Mouse (Mus musculus) lung, adult 2 months (tissue): Measurements from ENCODE around the gene Clcn2. TPM values are rescaled to one million over a fixed set of nuclear protein-coding genes. Genes with fewer than 3 reads are reported as not detected.

Source experiments
- DNase-seq: peaks from one replicate; pipeline ENCODE4 v3.0.0; 2022
- H3K4me1 ChIP-seq: fragments of 200-500 bp; 2 replicates; pipeline ENCODE4 v1.6.1; 2011; ENCODE audit warnings: low read length; ENCODE audit not compliant: control insufficient read depth, insufficient read depth
- H3K4me3 ChIP-seq: fragments of 200-500 bp; replicated peaks from 2 replicates; pipeline ENCODE3; 2011; ENCODE audit warnings: low read depth, mild to moderate bottlenecking, control low read depth, low read length; ENCODE audit errors: extremely low read depth
- CTCF ChIP-seq: fragments of 200-500 bp; IDR thresholded peaks from 2 replicates; pipeline ENCODE4 v1.5.1; 2011; ENCODE audit warnings: mild to moderate bottlenecking, low read length, control low read depth; ENCODE audit not compliant: insufficient read depth
- POLR2A ChIP-seq: fragments of 200-500 bp; IDR thresholded peaks from 2 replicates; pipeline ENCODE4 v1.6.1; 2011; ENCODE audit warnings: low read depth, mild to moderate bottlenecking, control low read depth, low read length, borderline replicate concordance; ENCODE audit errors: extremely low read depth
- WGBS: fragments of 180-500 bp; shearing (Covaris S2); methylation state at CpG from one replicate; pipeline ENCODE4 v1.1.7; 2018; 5-methylcytosine and 5-hydroxymethylcytosine counted together
- polyA plus RNA-seq: library from polyadenylated mRNA; depleted of rRNA; stranded (reverse); fragments of >200 nt; gene quantifications from 2 replicates; pipeline ENCODE4 v1.2.3, GENCODE M21; 2012

The Clcn2 gene
- polyA plus RNA-seq, 1 experiment: 8.1 TPM

DNA sequence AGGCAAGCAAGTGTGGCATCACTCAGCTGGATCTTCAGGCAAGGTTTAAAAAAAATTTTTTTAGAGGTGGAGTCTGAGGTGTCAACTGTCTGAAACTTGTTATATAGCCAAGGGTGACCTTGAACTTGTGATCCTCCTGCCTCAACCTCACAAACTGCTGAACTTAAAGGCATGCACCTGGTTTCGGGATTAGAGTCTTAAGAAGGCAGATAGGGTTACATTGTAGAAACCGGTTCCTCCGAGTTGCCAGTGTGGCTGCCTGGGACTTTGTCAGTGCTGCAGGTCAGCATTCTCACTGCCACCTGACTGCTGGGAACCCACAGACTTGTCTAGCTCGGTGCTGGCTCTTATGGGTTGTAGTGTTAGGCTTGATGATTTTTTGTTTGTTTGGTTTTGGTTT lies 5.7 kb upstream of the Clcn2 start:
- TF ChIP-seq CTCF (no peak), POLR2A (no peak)
- 61% methylated on average over 4 of the region's 4 CpGs for WGBS
- no peak for DNase-seq
- H3K4me3 ChIP-seq: no peak overlapping the region
- H3K4me1 ChIP-seq: no peaks in the 10 kb centered on the region

DNA sequence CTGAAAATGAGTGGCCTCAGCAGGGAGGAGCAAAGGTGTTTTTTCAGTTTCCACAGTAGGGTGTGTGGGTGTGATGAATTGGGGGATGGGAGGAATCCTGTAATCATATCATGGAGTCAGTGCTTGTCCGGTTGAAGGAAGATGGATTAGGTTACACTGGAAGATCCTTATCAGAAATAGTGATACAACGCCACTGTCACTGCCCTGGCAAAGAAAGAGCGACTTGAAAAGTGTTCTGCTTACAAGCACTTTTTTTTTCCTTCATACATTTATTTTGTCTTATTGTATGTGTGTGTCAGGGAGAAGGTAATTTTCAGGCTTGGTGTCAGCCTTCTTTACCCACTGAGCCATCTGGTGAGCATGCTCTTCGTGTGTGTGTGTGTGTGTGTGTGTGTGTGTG lies 5.2 kb upstream of the Clcn2 start:
- WGBS: 56% methylated on average over 4 of the region's 4 CpGs
- Histone ChIP-seq H3K4me3 (no peak overlapping the region), H3K4me1 (no peaks in the 10 kb centered on the region)
- no peak for DNase-seq
- TF ChIP-seq POLR2A (no peak), CTCF (no peak)

DNA sequence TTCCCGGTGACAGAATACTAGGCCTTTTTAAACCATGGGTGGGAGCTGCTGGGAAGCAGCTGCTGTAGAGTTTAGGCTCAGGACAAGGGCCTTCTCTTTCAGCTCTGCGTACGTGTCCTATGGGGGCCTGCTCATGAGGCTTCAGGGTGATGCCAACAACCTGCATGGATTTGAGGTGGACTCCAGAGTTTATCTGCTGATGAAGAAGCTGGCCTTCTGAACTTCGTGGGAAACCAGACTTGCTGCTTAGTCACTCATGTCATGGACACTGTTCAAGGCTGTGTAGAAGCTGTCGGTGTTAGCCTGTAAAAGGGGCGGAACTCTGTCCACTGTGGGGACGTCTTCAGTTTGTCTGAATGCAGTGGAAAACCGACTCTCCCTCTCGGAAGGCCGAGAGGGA lies 4.3 kb upstream of the Clcn2 start:
- no peaks in the 10 kb centered on the region for H3K4me1 ChIP-seq
- H3K4me3 ChIP-seq: no peak overlapping the region
- WGBS: 80% methylated on average over 10 of the region's 10 CpGs
- TF ChIP-seq POLR2A: no peak
- TF ChIP-seq CTCF: no peak
- no peak for DNase-seq

DNA sequence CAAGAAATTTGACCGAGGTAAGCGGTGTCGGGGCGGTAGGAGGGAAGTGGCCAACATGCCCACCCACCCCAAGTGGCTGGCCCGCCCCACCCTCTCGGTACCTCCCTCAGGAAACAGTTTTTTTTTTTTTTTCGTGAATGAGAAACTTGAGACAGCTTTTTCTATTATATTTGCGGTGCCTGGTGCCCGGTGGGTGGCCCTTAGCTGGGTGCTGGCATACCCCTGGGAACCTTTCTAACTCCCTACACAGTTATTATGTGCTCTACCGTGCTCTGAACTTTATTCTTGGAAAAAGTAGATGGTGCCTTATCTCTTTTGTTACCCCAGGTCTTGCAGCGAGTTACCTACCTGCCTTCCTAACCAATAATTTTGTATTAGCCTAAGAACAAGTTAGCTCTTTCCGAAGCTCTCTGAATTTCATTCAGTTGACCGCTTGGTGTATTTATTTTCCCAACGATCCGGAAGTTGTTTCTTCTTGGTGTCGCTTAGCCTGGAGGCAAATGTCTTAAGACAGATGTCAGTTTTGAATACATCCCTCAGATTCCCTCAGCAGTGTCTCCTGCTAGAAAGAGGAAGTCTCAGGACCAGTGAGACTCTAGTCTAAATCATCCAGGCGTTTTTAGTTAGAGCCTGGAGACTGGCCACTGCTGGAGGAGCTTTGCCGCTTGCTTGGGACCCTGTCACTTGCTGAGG lies 578 bp upstream of the Clcn2 start:
- no peak for TF ChIP-seq CTCF
- TF ChIP-seq POLR2A: no peak
- DNase-seq: no peak
- Histone ChIP-seq H3K4me3 (peak overlapping the region; percentile 84), H3K4me1 (no peaks in the 10 kb centered on the region)
- WGBS: under 1% methylated on average over 18 of the region's 18 CpGs

DNA sequence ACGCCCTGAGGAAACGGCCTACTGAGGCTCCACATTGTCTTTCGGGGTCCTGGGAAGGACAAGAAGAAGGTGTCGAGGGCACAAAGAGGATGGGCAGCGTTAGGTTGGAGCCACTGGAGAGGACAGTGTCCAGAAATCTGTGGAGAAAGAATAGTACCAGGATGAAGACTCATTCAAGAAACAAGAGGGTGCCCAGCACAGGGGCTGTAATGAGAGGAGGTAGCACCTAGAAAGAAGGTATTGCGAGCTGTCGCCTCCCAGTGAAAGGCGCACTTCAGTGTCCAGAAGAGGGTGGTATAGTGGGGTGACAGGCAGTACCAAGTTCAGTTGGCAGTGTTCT lies 735 bp downstream of the Clcn2 start:
- DNase-seq: peak; percentile 42
- peak overlapping the region; percentile 84 for H3K4me3 ChIP-seq
- 1% methylated on average over 8 of the region's 8 CpGs for WGBS
- no peaks in the 10 kb centered on the region for H3K4me1 ChIP-seq
- TF ChIP-seq POLR2A (peak; percentile 30; the same call in 1 of the 2 replicates), CTCF (no peak)

DNA sequence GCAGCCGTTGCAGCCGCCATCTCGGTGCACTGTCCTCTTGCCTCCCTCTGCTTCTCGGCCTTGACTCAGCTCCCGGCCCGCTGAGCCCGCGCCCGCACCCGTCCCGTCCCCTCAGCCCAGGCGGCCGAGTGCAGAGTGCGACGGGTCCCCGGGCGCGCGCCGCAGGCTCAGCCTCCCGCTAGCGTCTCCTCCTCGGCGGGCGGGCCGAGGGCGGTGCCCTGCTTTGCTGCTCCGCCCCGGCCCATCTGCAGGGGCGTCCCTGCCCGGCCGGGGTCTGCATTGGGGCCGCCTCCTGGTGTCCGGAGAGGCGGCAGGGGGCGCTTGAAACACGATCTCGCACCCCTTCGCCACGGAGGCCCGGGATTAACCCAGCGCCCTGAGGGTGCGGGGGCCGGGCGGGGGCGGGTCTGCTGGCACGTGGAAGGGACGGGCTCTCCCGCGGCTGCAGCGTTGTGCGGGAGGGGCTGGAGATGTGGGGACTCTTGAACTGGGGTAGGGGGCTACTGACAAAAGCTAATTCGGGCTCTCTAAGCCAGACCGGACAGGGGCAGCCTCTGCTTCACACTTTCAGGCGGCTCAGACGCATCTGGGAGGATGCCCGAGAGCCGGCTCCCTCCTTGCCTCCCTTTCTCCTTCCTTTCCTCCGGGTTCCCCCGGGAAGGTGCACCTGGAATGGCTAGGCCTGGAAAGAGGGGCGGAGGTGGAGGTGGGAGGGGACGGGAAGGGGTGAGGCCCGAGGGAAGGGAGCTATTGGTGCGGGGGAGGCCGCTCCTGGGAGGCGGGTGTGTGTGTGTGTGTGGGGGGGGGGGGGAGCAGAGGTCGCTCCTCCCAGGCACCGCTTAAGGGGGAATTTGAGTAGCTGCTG lies 1.3 kb downstream of the Clcn2 start:
- Histone ChIP-seq H3K4me1 (no peaks in the 10 kb centered on the region), H3K4me3 (peak overlapping the region; percentile 84)
- DNase-seq: peak; percentile 83
- TF ChIP-seq CTCF (no peak), POLR2A (0 out of 2 replicates have a peak, but pooled peaks have one; percentile 12)
- under 1% methylated on average over 64 of the region's 68 CpGs for WGBS

DNA sequence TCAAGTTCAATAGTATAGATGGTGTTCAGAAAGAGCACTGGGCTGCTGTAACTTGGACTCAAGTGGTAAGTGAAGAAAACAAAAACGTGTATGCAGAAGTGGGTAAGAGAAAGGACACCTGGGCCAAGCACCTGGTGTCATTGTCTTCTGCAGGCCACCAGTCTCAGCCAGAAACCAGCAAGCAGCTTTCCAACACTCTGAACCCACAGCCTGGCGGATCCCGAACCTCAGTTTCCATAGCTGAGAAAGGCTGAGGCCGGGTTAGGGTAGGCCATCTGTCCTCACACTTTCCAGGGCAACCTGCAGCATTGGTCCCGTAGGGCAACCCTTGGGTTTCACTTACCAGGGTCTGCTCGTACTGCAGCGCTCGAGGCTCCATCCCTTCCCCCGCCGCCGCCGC lies 2.0 kb downstream of the Clcn2 start:
- TF ChIP-seq POLR2A: no peak
- TF ChIP-seq CTCF: no peak
- peak overlapping the region; percentile 64 for H3K4me3 ChIP-seq

DNA sequence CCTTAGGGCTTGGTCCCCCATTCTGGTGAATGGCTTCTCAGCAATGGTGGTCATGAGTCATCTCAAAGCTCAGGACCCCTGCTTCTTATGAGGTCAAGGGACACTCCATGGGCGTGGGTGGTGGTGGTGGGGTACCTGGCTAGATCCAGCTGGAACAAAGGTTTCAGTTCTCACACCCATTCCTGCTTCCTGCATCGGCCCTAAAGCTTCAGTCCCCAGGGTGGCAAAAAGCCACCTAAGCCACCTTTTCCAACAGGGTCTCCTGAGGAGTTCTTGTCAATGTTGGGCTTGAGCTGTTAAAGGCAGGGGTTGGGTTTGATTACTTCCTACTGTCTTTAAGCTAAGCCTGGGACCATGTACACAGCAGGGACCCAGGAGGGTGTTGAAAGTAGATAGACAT lies 2.4 kb downstream of the Clcn2 start:
- no peak for DNase-seq
- TF ChIP-seq POLR2A: no peak
- no peak for TF ChIP-seq CTCF
- no peaks in the 10 kb centered on the region for H3K4me1 ChIP-seq
- no peak overlapping the region for H3K4me3 ChIP-seq
- WGBS: 65% methylated on average over 2 of the region's 2 CpGs

More for the DNA sequence above, 2.0 kb downstream of the Clcn2 start:
- H3K4me1 ChIP-seq: no peaks in the 10 kb centered on the region
- DNase-seq: no peak
- WGBS: 6% methylated on average over 12 of the region's 12 CpGs

DNA sequence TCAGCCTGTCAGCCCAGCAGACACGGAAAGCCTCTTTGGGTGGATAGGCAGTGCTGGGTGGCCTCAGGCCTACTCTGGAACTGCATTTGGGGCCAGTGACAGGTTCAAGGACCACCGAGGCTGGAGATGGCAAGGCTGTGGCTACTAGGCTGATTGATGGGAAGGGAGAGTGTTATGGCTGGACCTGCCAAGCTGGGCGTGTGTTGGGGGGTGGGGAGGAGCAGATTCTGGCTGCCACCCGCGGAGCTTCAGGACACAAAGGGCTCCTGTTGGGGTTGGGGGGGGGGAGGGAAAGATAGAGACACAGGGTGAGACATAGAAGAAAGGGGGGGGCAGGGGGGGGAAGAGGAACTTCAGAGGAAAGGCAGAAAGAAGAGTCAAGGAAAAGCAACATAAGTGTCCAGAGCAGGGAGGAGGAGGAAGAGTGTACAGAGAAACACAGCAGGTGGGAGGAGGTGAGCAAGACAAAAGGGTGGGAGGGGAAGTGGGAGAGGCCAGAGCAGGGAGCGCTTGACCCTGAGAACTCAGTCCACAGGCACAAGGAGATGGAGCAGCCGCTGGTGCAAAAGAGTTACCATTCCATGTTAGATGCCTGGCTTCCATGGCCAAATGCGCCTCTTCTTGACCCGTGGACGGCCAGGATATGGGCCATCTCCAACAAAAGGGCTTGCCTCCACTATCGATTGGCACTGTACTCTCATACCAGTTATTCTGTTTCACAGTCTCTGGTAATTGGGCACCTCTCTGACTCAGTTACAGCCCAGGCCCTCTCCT lies 3.1 kb downstream of the Clcn2 start:
- TF ChIP-seq CTCF: no peak
- TF ChIP-seq POLR2A: no peak
- no peak overlapping the region for H3K4me3 ChIP-seq
- no peaks in the 10 kb centered on the region for H3K4me1 ChIP-seq
- 67% methylated on average over 11 of the region's 11 CpGs for WGBS
- DNase-seq: no peak

DNA sequence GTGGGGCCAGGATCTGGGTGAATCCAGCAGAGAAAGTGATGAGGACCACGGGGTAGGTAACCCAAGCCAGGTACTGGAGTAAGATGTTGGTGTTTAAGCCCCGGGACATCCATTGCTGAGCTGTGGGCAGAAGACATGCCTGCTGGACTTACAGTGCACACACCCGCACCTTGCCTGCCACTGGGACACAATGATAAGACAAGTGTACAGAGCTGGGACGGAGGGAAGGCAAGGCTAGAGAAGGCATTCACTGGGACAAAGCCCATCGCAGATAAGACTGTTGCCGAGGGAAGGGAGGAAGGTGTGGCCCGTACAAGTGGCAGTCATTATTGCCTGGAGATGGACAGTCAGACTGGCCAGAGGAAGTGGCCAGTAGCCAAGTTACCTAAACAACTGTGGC lies 4.7 kb downstream of the Clcn2 start:
- DNase-seq: no peak
- TF ChIP-seq CTCF (no peak), POLR2A (no peak)
- H3K4me3 ChIP-seq: no peak overlapping the region
- 74% methylated on average over 7 of the region's 7 CpGs for WGBS
- no peaks in the 10 kb centered on the region for H3K4me1 ChIP-seq
